Mouse (Mus musculus): ENCODE results near the gene Nap1l1. TPM values are rescaled to one million over a fixed set of nuclear protein-coding genes. Genes with fewer than 3 reads are reported as not detected.
A peak's percentile ranks its signal among the peaks of the same experiment; 100 is the strongest.

The Nap1l1 gene
- total RNA-seq, 1 experiment from 2014 or later: 307 TPM

DNA sequence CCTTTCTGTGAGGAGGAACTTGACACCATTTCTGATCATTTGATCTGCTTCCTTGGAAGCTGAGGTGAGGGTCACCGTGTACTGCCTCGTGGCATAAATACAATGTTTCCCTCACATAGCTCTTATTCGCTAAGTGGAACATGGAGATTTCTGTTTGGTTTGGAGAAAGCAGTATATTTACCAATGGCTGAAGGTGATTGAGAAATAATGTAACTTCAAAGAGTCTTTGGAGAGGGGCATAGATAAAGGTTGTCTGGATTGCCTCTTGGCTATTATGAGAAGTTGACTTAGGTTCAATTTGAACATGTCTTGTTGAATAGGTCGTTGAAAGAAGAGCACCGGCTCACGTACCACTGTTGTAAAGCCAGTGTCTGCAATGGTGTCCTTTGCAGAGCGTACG is 61.7 kb downstream of the Nap1l1 start:
- ATAC-seq (replicated peaks; ENCODE audit: insufficient number of reproducible peaks, low FRiP score, low TSS enrichment, poor library complexity, severe bottlenecking): no peak

DNA sequence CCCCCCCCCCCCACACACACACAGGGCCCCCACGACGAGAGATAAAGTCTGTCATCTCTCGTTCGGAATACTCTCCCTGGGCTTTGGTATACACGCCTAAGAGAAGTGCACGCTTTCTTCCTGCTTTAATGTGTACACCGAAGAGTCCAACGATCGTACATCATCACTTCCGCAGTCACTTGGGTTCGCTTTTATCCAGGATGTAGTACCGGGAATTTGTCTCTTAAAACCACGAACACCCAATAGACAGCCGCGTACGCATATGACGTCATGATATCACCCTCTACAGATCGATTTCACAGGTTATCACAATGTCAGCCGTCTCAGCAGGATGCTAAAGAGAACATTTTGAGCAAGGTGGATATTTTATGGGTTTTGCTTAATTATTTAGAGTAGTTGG is 64.4 kb downstream of the Nap1l1 start:
- no peak for ATAC-seq (replicated peaks; ENCODE audit: insufficient number of reproducible peaks, low FRiP score, low TSS enrichment, poor library complexity, severe bottlenecking)

DNA sequence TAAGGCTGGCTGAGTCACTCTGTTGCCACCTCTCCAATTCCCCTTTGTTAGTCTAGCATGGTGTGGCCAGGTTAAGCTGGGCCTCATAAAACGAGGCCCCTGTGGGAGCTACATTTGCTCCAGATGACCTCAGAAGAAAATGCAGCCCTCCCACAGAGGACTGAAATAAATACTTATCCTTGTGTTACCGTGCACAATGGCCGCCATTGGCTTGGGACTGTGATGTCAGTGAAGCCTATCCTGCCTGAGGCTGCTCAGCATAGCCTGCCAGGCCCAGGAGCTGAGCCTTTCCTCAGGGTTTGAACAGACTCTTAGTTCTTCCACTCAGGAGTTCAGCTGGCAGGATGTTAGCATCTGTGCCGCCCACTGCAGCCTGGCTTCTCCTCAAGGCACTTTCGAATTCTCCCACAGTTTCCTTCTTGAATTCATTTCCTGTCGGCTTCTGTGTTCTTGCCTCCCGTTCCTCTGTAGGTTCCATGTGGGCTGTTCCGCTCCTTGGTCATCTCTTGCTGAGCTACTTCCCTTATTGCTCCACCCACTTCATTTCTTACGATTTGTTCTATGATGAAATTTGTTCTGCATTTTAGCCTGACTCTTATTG is 66.8 kb downstream of the Nap1l1 start:
- peak; percentile 89 for ATAC-seq (replicated peaks; ENCODE audit: insufficient number of reproducible peaks, low FRiP score, low TSS enrichment, poor library complexity, severe bottlenecking)

DNA sequence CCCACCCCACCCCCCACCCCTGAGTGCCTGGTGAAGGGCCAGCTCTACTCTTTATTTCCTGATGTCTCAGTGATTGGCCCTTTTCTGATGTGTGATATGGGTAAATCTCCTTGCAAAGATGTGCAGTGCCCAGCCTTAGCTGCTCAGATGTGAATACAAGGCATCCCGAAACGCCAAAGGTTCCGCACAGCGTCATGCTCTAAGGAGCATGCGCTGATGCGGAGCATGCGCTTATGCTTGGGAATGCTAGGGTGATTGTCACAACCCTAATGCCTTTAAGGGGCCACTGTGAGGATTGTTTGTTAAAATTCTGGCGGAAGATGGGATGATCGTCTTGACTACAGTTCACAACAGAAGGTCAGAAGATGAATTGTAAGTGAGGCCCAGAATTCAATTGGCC is 67.7 kb downstream of the Nap1l1 start:
- ATAC-seq (replicated peaks; ENCODE audit: insufficient number of reproducible peaks, low FRiP score, low TSS enrichment, poor library complexity, severe bottlenecking): no peak

DNA sequence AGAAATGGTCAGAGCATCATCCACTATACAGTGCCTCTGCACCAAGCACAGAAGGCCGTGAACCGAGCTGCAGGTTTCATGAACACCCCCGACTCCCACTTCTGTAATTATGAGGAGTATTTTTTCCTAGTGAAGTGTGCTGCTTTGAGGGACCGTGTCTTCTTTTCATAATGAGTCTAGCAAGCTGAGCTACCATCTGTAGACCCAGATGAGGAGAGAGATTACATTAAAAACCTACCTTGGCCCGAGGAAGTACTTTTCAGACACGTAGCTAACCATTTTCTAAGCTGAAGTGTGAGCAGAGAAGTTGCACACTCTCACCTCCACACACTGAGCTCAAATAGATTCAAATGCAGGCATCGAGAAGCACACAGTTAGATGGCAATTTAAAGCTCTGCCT is 70.1 kb downstream of the Nap1l1 start:
- ATAC-seq (replicated peaks; ENCODE audit: insufficient number of reproducible peaks, low FRiP score, low TSS enrichment, poor library complexity, severe bottlenecking): no peak

DNA sequence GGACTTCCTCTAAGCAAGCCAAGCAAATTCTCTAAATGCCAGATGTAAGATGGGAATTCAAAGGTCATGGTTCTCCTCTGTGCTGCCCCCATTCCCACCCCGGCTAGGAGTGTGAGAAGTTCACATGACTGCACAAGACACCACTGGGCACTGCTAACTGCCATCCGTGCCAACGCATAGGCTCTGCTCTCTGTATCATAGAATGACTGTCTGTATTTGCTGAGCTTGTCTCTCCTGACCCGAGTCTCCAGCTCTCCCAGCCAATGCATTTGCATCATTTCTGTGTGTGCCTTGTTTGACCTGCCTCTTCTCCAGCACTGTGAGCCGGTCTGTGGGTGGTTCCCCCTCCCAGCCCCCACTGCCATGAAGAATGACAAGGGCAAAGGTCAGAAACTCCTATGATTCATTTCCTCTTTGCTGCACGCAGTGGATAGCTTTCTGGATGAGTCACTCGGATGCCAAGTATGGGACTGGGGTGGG is 70.8 kb downstream of the Nap1l1 start:
- peak; percentile 59 for ATAC-seq (replicated peaks; ENCODE audit: insufficient number of reproducible peaks, low FRiP score, low TSS enrichment, poor library complexity, severe bottlenecking)

DNA sequence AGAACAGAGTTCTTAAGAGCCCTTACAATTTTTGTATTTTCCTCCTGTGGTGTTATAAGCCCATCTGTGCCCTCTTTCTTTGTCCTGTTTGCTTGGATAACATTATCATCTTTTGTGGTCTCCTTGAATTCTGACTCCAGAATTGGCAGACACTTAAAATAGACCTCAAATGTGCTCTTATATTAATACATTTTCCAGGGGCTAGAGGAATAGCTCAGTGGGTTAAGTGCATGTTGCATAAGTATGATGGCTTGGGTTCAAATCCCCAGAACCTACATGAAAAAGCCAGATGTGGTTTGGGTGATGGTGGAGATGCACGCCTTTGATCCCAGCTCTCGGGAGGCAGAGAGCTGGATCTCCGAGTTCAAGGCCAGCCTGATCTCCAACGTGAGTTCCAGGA is 71.3 kb downstream of the Nap1l1 start:
- ATAC-seq (replicated peaks; ENCODE audit: insufficient number of reproducible peaks, low FRiP score, low TSS enrichment, poor library complexity, severe bottlenecking): no peak

DNA sequence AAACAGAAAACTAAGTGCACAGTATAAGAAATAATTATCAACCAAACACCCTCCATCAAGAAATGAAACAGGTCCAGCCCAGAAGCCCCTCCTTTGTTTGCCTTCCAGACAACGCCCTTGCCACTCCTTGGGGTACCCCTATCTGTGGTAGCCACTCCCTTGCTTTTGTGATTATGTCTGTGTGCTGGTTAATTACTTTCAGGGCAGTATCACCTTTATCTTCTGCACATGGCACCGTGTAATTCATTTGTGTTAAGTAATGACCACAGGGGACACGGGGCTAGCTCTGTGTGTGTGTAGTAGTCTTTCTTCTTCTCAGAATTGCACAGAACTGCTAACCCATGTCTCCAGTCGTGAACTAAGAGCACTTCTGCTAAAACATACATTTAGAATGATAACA is 72.6 kb downstream of the Nap1l1 start:
- ATAC-seq (replicated peaks; ENCODE audit: insufficient number of reproducible peaks, low FRiP score, low TSS enrichment, poor library complexity, severe bottlenecking): no peak

Other genes with a start within 250 kb of the Nap1l1 start
- gene Bbs10, start 174.5 kb upstream of the Nap1l1 start, total RNA-seq (2017): 1.5 to 3.3 TPM (median 2.3 TPM) in 3 replicates
- 0.19 to 4.2 TPM (median 1.3 TPM) in 3 replicates for gene Phlda1, start 33.1 kb downstream of the Nap1l1 start, total RNA-seq (2017)

All from monocyte, adult 5-6 weeks (primary cell).